Mouse (Mus musculus): Measurements from ENCODE around the gene Cdrt4.

DNA sequence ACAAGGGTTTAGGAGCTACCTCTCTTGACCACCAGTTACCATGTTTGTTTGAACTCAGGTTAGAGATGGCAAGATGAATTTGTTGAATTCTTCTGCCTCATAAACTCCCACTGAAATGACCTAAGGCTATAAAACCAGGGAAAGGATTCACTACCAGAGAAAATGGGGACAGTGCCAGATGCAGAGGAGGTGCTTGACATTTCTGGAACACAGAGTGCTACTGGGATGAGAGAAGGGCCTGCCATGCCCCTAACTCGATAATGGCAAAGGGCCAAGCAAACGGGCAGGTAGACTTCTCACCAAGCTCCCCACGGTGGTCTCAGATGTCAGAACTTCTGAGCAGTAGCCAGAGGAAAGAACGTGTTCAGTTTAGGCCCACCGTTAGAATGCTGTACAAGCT, 39.8 kb downstream of the Cdrt4 start:
- TF ChIP-seq GATA1 (IDR thresholded peaks at IDR 0.05; ENCODE audit: low read length) (no peak), TAL1 (IDR thresholded peaks at IDR 0.05; ENCODE audit: low read length) (no peak)
